Mouse (Mus musculus): ENCODE measurements around the gene Polr2g.

- TF ChIP-seq SRF (IDR thresholded peaks at IDR 0.05; ENCODE audit: control insufficient read depth, insufficient read length, low read depth) (no peak), POLR2A (IDR thresholded peaks at IDR 0.05; ENCODE audit: insufficient read length, low read depth) (no peak), REST (IDR thresholded peaks at IDR 0.05; ENCODE audit: insufficient read depth, insufficient read length) (no peak), MAX (IDR thresholded peaks at IDR 0.05; ENCODE audit: low read depth) (no peak), POLR2AphosphoS2 (IDR thresholded peaks at IDR 0.05; ENCODE audit: insufficient read length, low read depth) (no peak), MYOG (IDR thresholded peaks at IDR 0.05; ENCODE audit: control insufficient read depth in 1 of 3, insufficient read depth in 1 of 3, insufficient read length in 2 of 3, low read depth in 2 of 3) (no peak), TCF12 (IDR thresholded peaks at IDR 0.05; ENCODE audit: insufficient read depth, poor library complexity, severe bottlenecking) (no peak), USF1 (IDR thresholded peaks at IDR 0.05; ENCODE audit: low read depth) (no peak), TCF3 (IDR thresholded peaks at IDR 0.05; ENCODE audit: insufficient read length, low read depth) (no peak), E2F4 (IDR thresholded peaks at IDR 0.05; ENCODE audit: insufficient read depth) (no peak)
Measured at GRCm38 (mm10) chr19:8774951-8775421, 23.4 kb downstream of the Polr2g start.

Data from myocyte (in vitro differentiated cells).